Comparison of ENCODE assay signal across 20 mouse cellular contexts in genomic region chr11:97904801-97905200, GRCm38 (mm10).
"Had no signal": no experiment of that assay in that cellular context is flagged by ENCODE, and none has a peak within 500 bp of the region (broad histone marks: within the 10 kb centered on the region; RNA-seq: fewer than 3 reads in every experiment).

No protein-coding gene starts in this region.

- H3K9ac ChIP-seq: limb, embryonic 13.5 days; liver, embryonic 14.5 days; liver, postnatal 0 days; lung, embryonic 14.5 days; midbrain, embryonic 12.5 days; midbrain, embryonic 15.5 days; neural tube, embryonic 12.5 days; neural tube, embryonic 15.5 days; stomach, embryonic 15.5 days had no signal

- H3K36me3 ChIP-seq: limb, embryonic 10.5 days; limb, embryonic 13.5 days; midbrain, embryonic 12.5 days; midbrain, embryonic 15.5 days; neural tube, embryonic 12.5 days; neural tube, embryonic 15.5 days; stomach, embryonic 15.5 days had no signal

- ATAC-seq: intestine, postnatal 0 days; liver, postnatal 0 days; lung, postnatal 0 days; midbrain, embryonic 15.5 days had no signal

- H3K4me2 ChIP-seq: limb, embryonic 13.5 days; lung, embryonic 14.5 days; midbrain, embryonic 12.5 days; midbrain, embryonic 15.5 days; neural tube, embryonic 12.5 days; neural tube, embryonic 15.5 days; stomach, embryonic 15.5 days had no signal

- H3K9me3 ChIP-seq: limb, embryonic 10.5 days; limb, embryonic 13.5 days; midbrain, embryonic 12.5 days; midbrain, embryonic 15.5 days; neural tube, embryonic 12.5 days; neural tube, embryonic 15.5 days; stomach, embryonic 15.5 days had no signal

- H3K27me3 ChIP-seq: limb, embryonic 13.5 days; midbrain, embryonic 15.5 days; neural tube, embryonic 12.5 days; neural tube, embryonic 15.5 days; stomach, embryonic 15.5 days had no signal

- DNase-seq: kidney, postnatal 4 days; liver; liver, postnatal 0 days; lung, embryonic 14.5 days; right cerebral cortex, adult 18-20 months; right cerebral cortex, postnatal 14 days; right cerebral cortex, postnatal 4 days; spleen, adult 18-20 months; thymus, postnatal 25 days had no signal

- H3K4me3 ChIP-seq: limb, embryonic 10.5 days; limb, embryonic 13.5 days; midbrain, embryonic 12.5 days; midbrain, embryonic 15.5 days; neural tube, embryonic 12.5 days; neural tube, embryonic 15.5 days; stomach, embryonic 15.5 days had no signal

- H3K27ac ChIP-seq: limb, embryonic 10.5 days; limb, embryonic 13.5 days; liver, embryonic 14.5 days; macrophage; midbrain, embryonic 12.5 days; midbrain, embryonic 15.5 days; neural tube, embryonic 12.5 days; neural tube, embryonic 15.5 days; stomach, embryonic 15.5 days had no signal

- H3K4me1 ChIP-seq: limb, embryonic 10.5 days; limb, embryonic 13.5 days; midbrain, embryonic 12.5 days; neural tube, embryonic 12.5 days; neural tube, embryonic 15.5 days; stomach, embryonic 15.5 days had no signal
